Mouse (Mus musculus) ES-E14 (cell line): ENCODE measurements around the gene Pard3.

ENCODE experiments used
- HCFC1 ChIP-seq: IDR thresholded peaks from 2 replicates; pipeline ENCODE4 v1.6.1; 2012; ENCODE audit warnings: low read length, inconsistent platforms, borderline replicate concordance; ENCODE audit not compliant: insufficient read depth
- MAFK ChIP-seq: IDR thresholded peaks from 2 replicates; pipeline ENCODE4 v1.6.1; 2014; ENCODE audit warnings: mild to moderate bottlenecking, low read depth, low read length, inconsistent platforms; ENCODE audit not compliant: insufficient read depth
- ZNF384 ChIP-seq: IDR thresholded peaks from 2 replicates; pipeline ENCODE4 v1.6.1; 2012; ENCODE audit warnings: low read depth, low read length, inconsistent platforms

DNA sequence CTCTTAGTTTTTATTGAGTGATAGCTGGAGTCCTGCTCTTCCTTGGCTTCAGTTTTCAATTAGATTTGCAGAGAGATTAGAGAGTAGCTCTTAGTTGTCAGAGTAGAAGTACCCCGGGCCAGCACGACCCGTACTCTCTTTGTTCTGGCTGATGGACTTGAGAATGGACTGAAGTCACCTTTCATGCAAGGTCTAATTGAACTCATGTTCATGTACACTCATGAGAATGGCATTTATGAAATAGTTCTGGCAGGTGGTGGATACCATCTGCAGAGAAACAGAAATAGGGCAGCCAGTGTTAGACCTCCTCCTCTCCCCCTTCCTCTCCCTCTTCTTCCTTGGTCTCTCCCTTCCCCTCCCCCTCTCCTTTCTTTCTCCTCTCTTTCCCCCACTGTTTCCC, 158.7 kb downstream of the Pard3 start:
- TF ChIP-seq ZNF384, result no peak
- TF ChIP-seq HCFC1, result no peak
- TF ChIP-seq MAFK, result no peak
